Mouse (Mus musculus) heart, embryonic 11.5 days (tissue): Measurements from ENCODE around the gene Rab11fip3. TPM values are rescaled to one million over a fixed set of nuclear protein-coding genes. Genes with fewer than 3 reads are reported as not detected.
A peak's percentile ranks its signal among the peaks of the same experiment; 100 is the strongest.

Experiments
- ATAC-seq: fragments of 200-750 bp; cut with Nextera tagmentation; replicated peaks from 2 replicates; pipeline ENCODE4 v1.8.0; 2017; ENCODE audit warnings: moderate library complexity; ENCODE audit not compliant: insufficient number of reproducible peaks, low FRiP score, low TSS enrichment
- H3K27ac ChIP-seq: fragments of 300-500 bp; sonication (generic); 2 replicates; pipeline ENCODE4 v1.5.1; 2014; ENCODE audit warnings: mild to moderate bottlenecking, low read depth, low read length
- H3K27me3 ChIP-seq: fragments of 300-500 bp; sonication (generic); 2 replicates; pipeline ENCODE4 v1.6.1; 2014; ENCODE audit warnings: mild to moderate bottlenecking, low read length, mixed read lengths; ENCODE audit not compliant: control insufficient read depth, insufficient read depth
- H3K36me3 ChIP-seq: fragments of 300-500 bp; sonication (generic); 2 replicates; pipeline ENCODE4 v1.6.1; 2014; ENCODE audit warnings: mild to moderate bottlenecking, low read length, moderate library complexity, mixed read lengths; ENCODE audit not compliant: control insufficient read depth, insufficient read depth
- H3K4me1 ChIP-seq: fragments of 300-500 bp; sonication (generic); 2 replicates; pipeline ENCODE4 v1.6.1; 2014; ENCODE audit warnings: low read length; ENCODE audit not compliant: control insufficient read depth, insufficient read depth
- H3K4me2 ChIP-seq: fragments of 300-500 bp; sonication (generic); 2 replicates; pipeline ENCODE4 v1.6.1; 2014; ENCODE audit warnings: mild to moderate bottlenecking, moderate library complexity
- H3K4me3 ChIP-seq: fragments of 300-500 bp; sonication (generic); 2 replicates; pipeline ENCODE4 v1.5.1; 2014; ENCODE audit warnings: low read depth, low read length
- H3K9ac ChIP-seq: fragments of 300-500 bp; sonication (generic); 2 replicates; pipeline ENCODE4 v1.6.1; 2014; ENCODE audit warnings: mild to moderate bottlenecking, low read depth, low read length, moderate library complexity
- H3K9me3 ChIP-seq: fragments of 300-500 bp; sonication (generic); replicated peaks from 2 replicates; pipeline ENCODE4 v1.6.1; 2016; ENCODE audit warnings: low read length; ENCODE audit not compliant: control insufficient read depth
- WGBS: fragments of 180-500 bp; shearing (Covaris S2); extraction: QIAGEN DNeasy Blood & Tissue Kit; methylation state at CpG from one replicate; pipeline ENCODE4 v1.1.7; 2014; ENCODE audit not compliant: insufficient replicate concordance; 5-methylcytosine and 5-hydroxymethylcytosine counted together
- polyA plus RNA-seq: library from polyadenylated mRNA; unstranded; fragments of >200 nt; fragmentation: Nextera tagmentation; extraction: Ambion mirVana; gene quantifications from 2 replicates; pipeline ENCODE4 v1.2.1, GENCODE M21; 2014

Gene Rab11fip3
- polyA plus RNA-seq, 1 experiment from 2014 or later = 11.9 TPM

GRCm38 (mm10) chr17:26068024-26068830 lies 1.1 kb downstream of the Rab11fip3 start:
- H3K27me3 ChIP-seq = peaks cover 4% of the 10 kb centered on the region; the same call in 1 of the 2 replicates
- H3K9ac ChIP-seq = peak overlapping the region; percentile 84
- 0 out of 2 replicates have a peak, but pooled peaks cover 2% of the 10 kb centered on the region for H3K36me3 ChIP-seq
- no peak for ATAC-seq
- 0 out of 2 replicates have a peak overlapping the region, but pooled peaks have one; percentile 50 for H3K27ac ChIP-seq
- peaks cover 37% of the 10 kb centered on the region for H3K4me1 ChIP-seq
- peak overlapping the region; percentile 86 for H3K4me3 ChIP-seq
- peak overlapping the region; percentile 100 for H3K4me2 ChIP-seq
- H3K9me3 ChIP-seq = no peaks in the 10 kb centered on the region
- 1% methylated on average over 44 of the region's 44 CpGs for WGBS

DNA sequence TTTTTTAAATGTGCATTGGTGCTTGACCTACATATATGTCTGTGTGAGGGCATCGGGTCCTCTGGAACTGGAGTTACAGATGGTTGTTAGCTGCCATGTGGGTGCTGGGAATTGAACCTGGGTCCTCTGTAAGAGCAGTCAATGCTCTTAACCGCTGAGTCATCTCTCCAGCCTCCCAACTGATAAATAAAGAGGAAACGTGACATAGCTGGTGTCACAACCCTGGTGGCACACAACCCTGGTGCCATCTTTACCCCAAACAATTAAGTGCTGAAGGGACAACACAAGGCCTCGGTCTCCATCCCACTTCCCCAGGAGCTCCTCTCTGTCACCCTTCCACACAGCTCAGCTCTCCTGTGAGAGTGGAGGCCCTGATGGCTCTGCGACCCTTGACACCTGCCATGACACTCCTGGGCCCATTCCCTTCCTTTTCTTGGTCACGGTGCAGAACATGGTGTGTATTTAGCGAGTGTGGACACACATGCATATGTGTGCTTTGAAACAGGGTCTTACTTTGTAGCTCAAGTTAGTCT lies 2.8 kb downstream of the Rab11fip3 start:
- Histone ChIP-seq H3K9me3 (no peaks in the 10 kb centered on the region), H3K4me2 (peak overlapping the region; percentile 100), H3K27ac (no peak overlapping the region), H3K36me3 (0 out of 2 replicates have a peak, but pooled peaks cover 2% of the 10 kb centered on the region), H3K4me3 (no peak overlapping the region; the same call in 1 of the 2 replicates), H3K4me1 (peaks cover 37% of the 10 kb centered on the region), H3K9ac (no peak overlapping the region), H3K27me3 (peaks cover 4% of the 10 kb centered on the region; the same call in 1 of the 2 replicates)
- WGBS = 89% methylated on average over 7 of the region's 7 CpGs
- ATAC-seq = no peak

DNA sequence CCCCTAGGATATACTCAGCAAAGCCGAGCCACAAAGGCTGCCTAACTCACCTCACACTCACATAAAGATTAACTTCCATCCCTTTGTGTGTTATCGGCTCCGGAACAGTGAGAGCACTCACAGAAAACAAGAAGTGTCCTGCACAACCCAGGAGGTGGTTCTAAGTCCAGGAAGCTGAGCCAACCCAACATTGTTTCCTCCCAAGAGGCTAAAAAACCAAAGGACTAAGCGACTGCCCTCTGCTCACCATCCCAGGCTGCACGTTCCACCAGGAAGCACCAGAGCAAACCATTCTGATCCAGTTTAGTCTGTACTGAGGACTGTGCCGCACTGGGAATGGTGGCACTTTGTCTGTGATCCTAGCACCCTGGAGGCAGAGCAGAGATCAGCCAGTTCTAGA lies 4.4 kb downstream of the Rab11fip3 start:
- H3K36me3 ChIP-seq = 0 out of 2 replicates have a peak, but pooled peaks cover 2% of the 10 kb centered on the region
- 59% methylated on average over 6 of the region's 6 CpGs for WGBS
- H3K9me3 ChIP-seq = no peaks in the 10 kb centered on the region
- no peak for ATAC-seq
- peaks cover 37% of the 10 kb centered on the region for H3K4me1 ChIP-seq
- peaks cover 4% of the 10 kb centered on the region; the same call in 1 of the 2 replicates for H3K27me3 ChIP-seq
- no peak overlapping the region for H3K4me3 ChIP-seq
- no peak overlapping the region for H3K9ac ChIP-seq
- 0 out of 2 replicates have a peak overlapping the region, but pooled peaks have one; percentile 3 for H3K4me2 ChIP-seq
- no peak overlapping the region for H3K27ac ChIP-seq

DNA sequence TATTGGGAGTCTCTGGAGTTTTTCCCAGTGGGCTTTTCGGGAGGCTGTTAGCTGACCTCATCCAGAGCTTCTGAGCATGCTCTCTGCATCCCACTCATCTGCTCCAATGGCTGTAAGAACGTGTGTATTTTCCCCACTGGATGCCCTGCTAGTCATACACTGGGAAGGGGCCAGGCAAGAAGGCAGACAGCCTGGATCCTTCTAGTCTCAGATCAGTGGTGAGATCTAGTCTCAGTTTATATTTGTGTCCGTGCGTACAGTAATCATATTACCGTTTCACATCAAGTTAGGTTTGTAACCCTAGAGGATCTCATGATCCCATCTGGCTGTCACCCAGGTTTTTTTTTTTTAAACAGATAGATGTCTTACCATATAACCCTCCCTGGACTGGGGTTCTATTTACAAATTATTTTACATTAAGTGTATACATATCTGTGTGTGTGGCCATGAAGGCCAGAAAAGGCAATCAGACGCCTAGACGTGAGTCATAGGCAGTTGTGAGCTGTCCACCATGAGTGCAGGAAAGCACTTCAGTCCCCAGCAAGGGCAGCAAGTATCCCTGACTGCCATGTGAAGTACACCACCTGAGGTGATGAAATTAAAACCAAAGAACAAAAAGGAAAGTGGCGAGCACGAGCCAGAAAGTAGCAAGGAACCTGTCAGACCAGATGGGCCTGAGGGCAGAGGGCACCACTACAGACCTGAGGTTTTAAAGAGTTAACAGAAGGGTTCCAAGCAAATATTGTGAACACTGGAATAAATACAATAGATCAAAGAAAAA lies 11.4 kb downstream of the Rab11fip3 start:
- H3K4me3 ChIP-seq = no peak overlapping the region
- no peak for ATAC-seq
- H3K9me3 ChIP-seq = no peaks in the 10 kb centered on the region
- H3K9ac ChIP-seq = no peak overlapping the region
- H3K4me2 ChIP-seq = no peak overlapping the region
- no peaks in the 10 kb centered on the region for H3K4me1 ChIP-seq
- peaks cover 5% of the 10 kb centered on the region; the same call in 1 of the 2 replicates for H3K36me3 ChIP-seq
- H3K27me3 ChIP-seq = no peaks in the 10 kb centered on the region
- no peak overlapping the region for H3K27ac ChIP-seq
- WGBS = 76% methylated on average over 9 of the region's 9 CpGs

DNA sequence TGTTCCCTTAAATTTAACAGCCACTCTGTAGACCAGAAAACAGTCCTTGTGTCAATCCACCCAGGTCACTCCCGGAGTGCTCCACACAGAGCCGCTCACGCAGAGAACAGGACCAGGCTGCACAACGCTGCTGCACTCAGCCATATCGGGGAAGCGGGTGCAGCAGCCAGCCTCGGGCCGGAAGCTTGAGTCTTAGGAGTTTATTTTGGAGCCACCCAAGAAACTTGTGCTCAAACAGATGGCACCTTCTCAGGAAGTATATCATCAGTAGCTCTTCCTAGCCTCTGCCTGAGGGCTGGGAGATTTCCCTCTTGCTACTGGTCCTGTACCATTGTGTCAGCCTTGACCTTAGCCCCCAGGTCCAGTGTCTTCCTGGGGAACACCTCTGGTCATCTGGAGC lies 12.1 kb downstream of the Rab11fip3 start:
- no peak for ATAC-seq
- peaks cover 5% of the 10 kb centered on the region; the same call in 1 of the 2 replicates for H3K36me3 ChIP-seq
- H3K4me2 ChIP-seq = no peak overlapping the region
- no peak overlapping the region for H3K9ac ChIP-seq
- H3K27me3 ChIP-seq = no peaks in the 10 kb centered on the region
- no peak overlapping the region for H3K4me3 ChIP-seq
- no peak overlapping the region for H3K27ac ChIP-seq
- H3K4me1 ChIP-seq = no peaks in the 10 kb centered on the region
- H3K9me3 ChIP-seq = no peaks in the 10 kb centered on the region
- 84% methylated on average over 8 of the region's 8 CpGs for WGBS

GRCm38 (mm10) chr17:26055164-26055563 lies 14.2 kb downstream of the Rab11fip3 start:
- no peak for ATAC-seq

GRCm38 (mm10) chr17:26054133-26054845 lies 15.1 kb downstream of the Rab11fip3 start:
- no peaks in the 10 kb centered on the region for H3K4me1 ChIP-seq
- H3K9ac ChIP-seq = no peak overlapping the region
- H3K4me2 ChIP-seq = no peak overlapping the region
- WGBS = 45% methylated on average over 17 of the region's 17 CpGs
- ATAC-seq = no peak
- no peak overlapping the region for H3K4me3 ChIP-seq
- H3K27me3 ChIP-seq = no peaks in the 10 kb centered on the region
- no peaks in the 10 kb centered on the region for H3K9me3 ChIP-seq
- peaks cover 5% of the 10 kb centered on the region; the same call in 1 of the 2 replicates for H3K36me3 ChIP-seq
- H3K27ac ChIP-seq = no peak overlapping the region

More at GRCm38 (mm10) chr17:26055164-26055563, 14.2 kb downstream of the Rab11fip3 start:
- Histone ChIP-seq H3K4me3 (no peak overlapping the region), H3K9me3 (no peaks in the 10 kb centered on the region), H3K4me2 (no peak overlapping the region), H3K27ac (no peak overlapping the region), H3K9ac (no peak overlapping the region), H3K27me3 (no peaks in the 10 kb centered on the region), H3K36me3 (peaks cover 5% of the 10 kb centered on the region; the same call in 1 of the 2 replicates), H3K4me1 (no peaks in the 10 kb centered on the region)
- 61% methylated on average over 6 of the region's 6 CpGs for WGBS

GRCm38 (mm10) chr17:26052706-26053105 lies 16.6 kb downstream of the Rab11fip3 start:
- Histone ChIP-seq H3K27ac (no peak overlapping the region), H3K4me3 (no peak overlapping the region), H3K36me3 (no peaks in the 10 kb centered on the region), H3K9me3 (no peaks in the 10 kb centered on the region), H3K27me3 (no peaks in the 10 kb centered on the region), H3K9ac (no peak overlapping the region), H3K4me1 (0 out of 2 replicates have a peak, but pooled peaks cover 3% of the 10 kb centered on the region), H3K4me2 (no peak overlapping the region)
- ATAC-seq = no peak
- 73% methylated on average over 4 of the region's 4 CpGs for WGBS
